Mouse (Mus musculus): ENCODE measurements around the gene Fam229b. TPM values are rescaled to one million over a fixed set of nuclear protein-coding genes. Genes with fewer than 3 reads are reported as not detected.

Fam229b gene
- 0.67 and 3.7 TPM in 2 replicates for total RNA-seq (2021)
- long read RNA-seq, partial matches to known transcripts = 0 of 2 reads
- long read RNA-seq, other reads (novel, unspliced or antisense) = 0 of 2 reads

- peak; percentile 81 for DNase-seq
Measured at GRCm38 (mm10) chr10:39133462-39134310, at the start of gene Fam229b, which contains the start of gene Tube1. TSS of gene Fam229b (minus strand) at chr10:39133914. TSS of gene Tube1 (plus strand) at chr10:39133976.

GRCm38 (mm10) chr10:39176981-39177380 lies 43.3 kb upstream of the Fam229b start:
- DNase-seq = no peak

GRCm38 (mm10) chr10:39173077-39173476 lies 39.4 kb upstream of the Fam229b start:
- no peak for DNase-seq

- DNase-seq = no peak
Measured at GRCm38 (mm10) chr10:39172540-39172931, 38.8 kb upstream of the Fam229b start.

GRCm38 (mm10) chr10:39171603-39172539 lies 38.2 kb upstream of the Fam229b start:
- DNase-seq = peak; percentile 84

- DNase-seq = peak; percentile 91
Measured at GRCm38 (mm10) chr10:39171134-39171533, 37.4 kb upstream of the Fam229b start.

GRCm38 (mm10) chr10:39170706-39171105 lies 37.0 kb upstream of the Fam229b start:
- no peak for DNase-seq

GRCm38 (mm10) chr10:39170181-39170580 lies 36.5 kb upstream of the Fam229b start:
- DNase-seq = peak; percentile 76

- no peak for DNase-seq
Measured at GRCm38 (mm10) chr10:39169642-39170041, 35.9 kb upstream of the Fam229b start.

- DNase-seq = no peak
Measured at GRCm38 (mm10) chr10:39167611-39168010, 33.9 kb upstream of the Fam229b start.

- DNase-seq = peak; percentile 17
Measured at GRCm38 (mm10) chr10:39165632-39166115, 32.0 kb upstream of the Fam229b start.

GRCm38 (mm10) chr10:39163694-39164093 lies 30.0 kb upstream of the Fam229b start, which contains the start of gene Ccn6:
TSS of gene Ccn6 (minus strand) at chr10:39163794.
- no peak for DNase-seq

- DNase-seq = peak; percentile 21
Measured at GRCm38 (mm10) chr10:39162666-39163484, 29.2 kb upstream of the Fam229b start.

GRCm38 (mm10) chr10:39161406-39161805 lies 27.7 kb upstream of the Fam229b start:
- no peak for DNase-seq

- DNase-seq = no peak
Measured at GRCm38 (mm10) chr10:39158306-39158705, 24.6 kb upstream of the Fam229b start.

- no peak for DNase-seq
Measured at GRCm38 (mm10) chr10:39157321-39157720, 23.6 kb upstream of the Fam229b start.

- DNase-seq = no peak
Measured at GRCm38 (mm10) chr10:39156719-39157118, 23.0 kb upstream of the Fam229b start.

- DNase-seq = no peak
Measured at GRCm38 (mm10) chr10:39142216-39142615, 8.5 kb upstream of the Fam229b start.

- no peak for DNase-seq
Measured at GRCm38 (mm10) chr10:39141401-39141800, 7.7 kb upstream of the Fam229b start.

- DNase-seq = no peak
Measured at GRCm38 (mm10) chr10:39140843-39141242, 7.1 kb upstream of the Fam229b start.

- DNase-seq = no peak
Measured at GRCm38 (mm10) chr10:39138761-39139160, 5.0 kb upstream of the Fam229b start.
